Mouse (Mus musculus) Patski (cell line): ENCODE measurements around the gene Commd3. TPM values are rescaled to one million over a fixed set of nuclear protein-coding genes. Genes with fewer than 3 reads are reported as not detected.

Experiments used
- ATAC-seq: fragments of 100-300 bp; one replicate; pipeline ENCODE4 v1.8.0; 2021
- CTCF ChIA-PET: fragments of 350-600 bp; sonication (Branson Sonifier 250); formaldehyde crosslinking; loops from one replicate; lab custom pipeline; 2022; ENCODE audit warnings: inconsistent platforms; lab: Charles Lee
- POLR2A ChIA-PET: fragments of 350-600 bp; sonication (Branson Sonifier 250); formaldehyde crosslinking; loops from one replicate; lab custom pipeline; 2022; ENCODE audit warnings: antibody characterized with exemption, inconsistent platforms; lab: Charles Lee
- DNase-seq: peaks from one replicate; pipeline ENCODE4 v3.0.0-alpha.2; 2011; ENCODE audit warnings: low read depth, low spot score
- H3K27me3 ChIP-seq: fragments of 371-371 bp; one replicate; pipeline ENCODE4 v1.5.1; 2021
- CTCF ChIP-seq: fragments of 100-300 bp; IDR thresholded peaks from one replicate; pipeline ENCODE4 v1.5.1; 2021
- in situ Hi-C: fragments of 300-500 bp; cut with MboI; formaldehyde crosslinking; loops from 3 replicates; pipeline ENCODE4 v1.11.1; 2018; ENCODE audit warnings: low pct_unique_long_range_greater_than_20kb, mixed read lengths
- polyA plus RNA-seq: library from polyadenylated mRNA; unstranded; gene quantifications from one replicate; pipeline ENCODE4 v1.2.3, GENCODE M21; 2021

Gene Commd3
- polyA plus RNA-seq, 1 experiment from 2014 or later: 195 TPM

GRCm38 (mm10) chr2:18674193-18674902 lies 2.2 kb downstream of the Commd3 start:
- no peak for ATAC-seq
- no peak for DNase-seq
- H3K27me3 ChIP-seq: no peaks in the 10 kb centered on the region
- no peak for TF ChIP-seq CTCF
- ChIA-PET CTCF (no interaction called here), POLR2A (no interaction called here)
- in situ Hi-C loops: loop anchor here (5.0 to 10.0 kb wide), 4 partner anchors 90 to 620 kb away; partner anchors contain the start of genes 4930426L09Rik, Dnajc1, Mllt10 and Pip4k2a

- no peak for DNase-seq
- no peak for TF ChIP-seq CTCF
- in situ Hi-C loops: loop anchor here (10.0 kb wide), 3 partner anchors 89 to 621 kb away; partner anchors contain the start of genes 4930426L09Rik, Mllt10 and Pip4k2a
- ChIA-PET CTCF (no interaction called here), POLR2A (interaction anchor here (0.6 to 1.1 kb wide), 2 partner anchors 16 to 283 kb away, joined by 3 to 7 read pairs; partner anchors contain the start of gene Dnajc1)
- H3K27me3 ChIP-seq: no peaks in the 10 kb centered on the region
- ATAC-seq: no peak
Observed at GRCm38 (mm10) chr2:18675681-18676456, 3.7 kb downstream of the Commd3 start.

DNA sequence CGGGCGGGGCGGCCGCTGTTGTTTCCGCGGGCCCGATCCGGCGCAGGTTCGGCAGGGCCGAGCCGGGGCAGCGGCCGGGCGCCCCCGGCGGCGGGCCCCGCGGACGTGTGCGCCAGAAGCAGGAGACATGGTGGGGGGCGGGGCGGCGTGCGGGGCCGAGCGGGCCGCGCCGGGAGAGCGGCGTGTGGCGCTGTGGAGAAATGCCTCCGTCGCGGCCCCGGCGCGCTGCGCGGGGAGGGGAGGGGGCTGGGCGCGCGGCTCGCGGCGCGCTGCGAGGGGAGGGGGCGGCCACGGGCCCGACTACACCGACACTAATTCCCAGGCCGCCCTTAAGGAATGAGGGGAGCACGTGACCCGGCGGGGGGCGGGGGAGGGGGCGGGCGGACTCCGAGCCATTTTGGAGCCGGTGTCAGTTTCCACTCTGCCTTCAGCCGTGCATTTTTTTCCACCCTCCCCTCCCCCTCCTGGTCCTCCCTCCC lies 4.3 kb downstream of the Commd3 start:
- ATAC-seq (peak; percentile 40), DNase-seq (no peak)
- no peaks in the 10 kb centered on the region for H3K27me3 ChIP-seq
- no peak for TF ChIP-seq CTCF
- in situ Hi-C loops: loop anchor here (10.0 kb wide), 3 partner anchors 88 to 622 kb away; partner anchors contain the start of genes 4930426L09Rik, Mllt10 and Pip4k2a
- CTCF ChIA-PET: no interaction called here
- POLR2A ChIA-PET: interaction anchor here (1.1 kb wide), 1 partner anchor 284 kb away, joined by 7 read pairs; the partner anchor contains the start of gene Dnajc1

DNA sequence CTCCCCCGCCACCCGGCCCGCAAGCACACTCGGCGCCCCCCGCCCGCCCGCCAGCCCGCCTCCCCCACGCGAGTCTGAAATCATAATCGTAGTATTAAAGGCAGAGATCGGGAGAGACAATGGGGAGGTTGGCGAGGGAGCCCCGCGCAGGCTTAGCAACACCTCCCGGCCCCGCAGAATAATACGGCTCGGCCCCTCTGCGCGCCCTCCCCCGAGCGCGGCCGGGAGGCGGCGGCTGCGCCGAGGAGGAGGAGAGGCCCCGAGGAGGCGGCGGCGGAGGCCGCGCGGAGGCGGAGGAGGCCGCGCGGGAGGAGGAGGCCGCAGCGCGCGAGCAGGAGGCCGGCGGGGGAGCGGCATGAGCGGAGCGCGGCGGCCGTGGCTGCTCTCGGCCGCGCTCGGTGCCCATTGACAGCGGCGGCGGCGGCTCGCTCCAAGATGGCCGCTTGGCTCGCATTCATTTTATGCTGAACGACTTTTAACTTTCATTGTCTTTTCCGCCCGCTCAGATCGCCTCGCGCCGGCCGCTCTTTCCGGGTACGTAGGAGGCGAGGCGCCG lies 4.8 kb downstream of the Commd3 start, which contains the start of gene Bmi1:
Gene Bmi1 (plus strand): TSS at position 83 of the 556 bp plus-strand sequence.
- ATAC-seq: peak; percentile 41
- TF ChIP-seq CTCF: no peak
- CTCF ChIA-PET: no interaction called here
- in situ Hi-C loops: loop anchor here (10.0 kb wide), 3 partner anchors 88 to 622 kb away; partner anchors contain the start of genes 4930426L09Rik, Mllt10 and Pip4k2a
- POLR2A ChIA-PET: no interaction called here
- no peak for DNase-seq
- H3K27me3 ChIP-seq: no peaks in the 10 kb centered on the region

DNA sequence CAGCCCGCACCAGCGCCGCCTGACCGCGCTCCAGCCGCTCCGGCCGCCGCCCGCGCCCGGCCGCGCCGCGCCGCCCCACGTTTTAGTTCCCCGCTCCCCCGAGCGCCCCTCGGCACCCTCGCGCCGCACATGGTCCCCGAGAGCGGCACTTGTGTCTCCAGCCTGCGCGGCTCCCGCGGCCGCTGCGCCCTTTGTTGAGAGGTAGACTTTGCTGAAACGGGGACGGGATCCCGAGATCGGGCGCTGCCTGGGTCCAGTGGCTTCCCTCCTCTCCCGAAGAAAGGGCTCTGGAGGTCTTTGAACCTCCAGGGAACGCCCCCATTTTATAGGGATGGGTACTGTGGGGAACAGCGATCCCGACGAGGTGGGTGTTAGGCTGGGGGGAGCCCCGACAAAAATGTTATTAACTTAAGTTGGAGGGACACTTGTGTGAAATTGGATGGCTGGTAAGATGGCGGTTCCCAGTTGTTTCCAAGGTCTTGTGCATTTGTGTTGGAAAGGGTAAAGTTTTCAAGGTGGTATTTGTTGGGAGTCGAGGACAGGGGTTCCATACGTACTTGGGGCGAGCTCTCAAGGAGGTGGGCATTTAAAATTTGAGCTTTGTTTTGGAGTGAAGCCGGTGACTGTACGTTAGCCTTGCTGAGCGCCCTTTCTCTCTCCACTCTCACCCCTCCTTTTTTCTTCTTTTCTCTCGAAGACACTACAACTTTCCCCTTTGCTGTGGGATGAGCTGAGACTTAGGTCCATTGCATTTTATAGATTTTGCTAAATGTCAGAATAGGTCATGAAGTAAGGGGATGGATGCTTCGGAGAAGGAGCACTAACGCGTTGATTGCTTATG lies 5.7 kb downstream of the Commd3 start:
- no peak for TF ChIP-seq CTCF
- ATAC-seq: peak; percentile 10
- no peaks in the 10 kb centered on the region for H3K27me3 ChIP-seq

DNA sequence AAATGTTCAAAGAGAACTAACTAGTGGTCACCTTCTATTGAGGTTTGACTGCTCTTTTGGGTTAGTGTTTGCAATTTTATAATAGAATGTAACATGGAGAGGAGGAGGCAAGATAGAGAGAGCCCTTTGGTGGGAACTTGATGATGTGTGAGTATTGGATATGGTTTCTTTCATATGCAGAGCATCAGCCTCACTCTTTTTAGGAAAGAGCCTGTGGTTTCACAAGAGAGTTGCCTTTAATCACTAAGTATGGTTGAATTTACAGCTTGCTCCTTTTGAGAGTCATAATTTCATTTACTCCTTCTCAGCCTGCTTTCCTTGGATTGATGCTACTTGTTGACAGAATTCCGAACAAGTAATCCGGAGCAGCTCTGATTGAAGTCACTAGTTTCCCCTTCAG lies 7.5 kb downstream of the Commd3 start:
- ATAC-seq (no peak), DNase-seq (no peak)
- no peaks in the 10 kb centered on the region for H3K27me3 ChIP-seq
- ChIA-PET POLR2A (no interaction called here), CTCF (no interaction called here)
- TF ChIP-seq CTCF: no peak
- in situ Hi-C loops: loop anchor here (10.0 kb wide), 3 partner anchors 85 to 625 kb away; partner anchors contain the start of genes 4930426L09Rik, Mllt10 and Pip4k2a

More for the DNA sequence above, 5.7 kb downstream of the Commd3 start:
- ChIA-PET CTCF (no interaction called here), POLR2A (interaction anchor here (1.1 to 1.3 kb wide), 2 partner anchors 15 to 89 kb away, joined by 5 to 7 read pairs; partner anchors contain the start of gene Spag6)
- DNase-seq: no peak
- in situ Hi-C loops: loop anchor here (10.0 kb wide), 3 partner anchors 87 to 623 kb away; partner anchors contain the start of genes 4930426L09Rik, Mllt10 and Pip4k2a

- CTCF ChIA-PET: no interaction called here
- no peaks in the 10 kb centered on the region for H3K27me3 ChIP-seq
- DNase-seq: no peak
Observed at GRCm38 (mm10) chr2:18680501-18680900, 8.3 kb downstream of the Commd3 start.

GRCm38 (mm10) chr2:18680961-18681360 lies 8.8 kb downstream of the Commd3 start:
- H3K27me3 ChIP-seq: no peaks in the 10 kb centered on the region
- no peak for ATAC-seq
- POLR2A ChIA-PET: no interaction called here
- CTCF ChIA-PET: no interaction called here
- in situ Hi-C loops: no loop called here
- TF ChIP-seq CTCF: no peak
- DNase-seq: no peak

More at GRCm38 (mm10) chr2:18680501-18680900, 8.3 kb downstream of the Commd3 start:
- in situ Hi-C loops: no loop called here
- POLR2A ChIA-PET: no interaction called here
- no peak for ATAC-seq
- no peak for TF ChIP-seq CTCF

- DNase-seq (no peak), ATAC-seq (no peak)
- no peak for TF ChIP-seq CTCF
- POLR2A ChIA-PET: no interaction called here
- in situ Hi-C loops: no loop called here
- CTCF ChIA-PET: no interaction called here
- no peaks in the 10 kb centered on the region for H3K27me3 ChIP-seq
Observed at GRCm38 (mm10) chr2:18684062-18684461, 11.9 kb downstream of the Commd3 start.
